ENCODE assay signal across 23 mouse cellular contexts in genomic region chr8:110678989-110679388, GRCm38 (mm10). TPM values are rescaled to one million over a fixed set of nuclear protein-coding genes. Genes with fewer than 3 reads are reported as not detected.
DNase-seq lines count a peak whose midpoint lies in the region; ATAC-seq lines count a peak whose summit lies in the region.
"Had no signal": no experiment of that assay in that cellular context is flagged by ENCODE, and none has a peak within 500 bp of the region (broad histone marks: within the 10 kb centered on the region; RNA-seq: fewer than 3 reads in every experiment).

No protein-coding gene starts in this region.

- 0 out of 2 replicates have a peak, but pooled peaks cover 13% of the 10 kb centered on the region for H3K36me3 ChIP-seq in embryonic facial prominence, embryonic 15.5 days

- H3K27ac ChIP-seq in brown adipose tissue, adult 24 weeks (replicated peaks; ENCODE audit: low read depth, low read length), result peak overlapping the region; percentile 16
- H3K27ac ChIP-seq in embryonic facial prominence, embryonic 15.5 days (replicated peaks), result peak overlapping the region; percentile 71
- H3K27ac ChIP-seq: forebrain, embryonic 13.5 days; hindbrain, embryonic 15.5 days; left cerebral cortex, adult 2 months; liver, embryonic 12.5 days; lung, embryonic 15.5 days; neural tube, embryonic 13.5 days had no signal

- H3K27me3 ChIP-seq in embryonic facial prominence, embryonic 15.5 days, result no peaks in the 10 kb centered on the region
- H3K27me3 ChIP-seq: forebrain, embryonic 13.5 days; hindbrain, embryonic 15.5 days; liver, embryonic 12.5 days; lung, embryonic 15.5 days; neural tube, embryonic 13.5 days had no signal

- no peaks in the 10 kb centered on the region for H3K9me3 ChIP-seq in embryonic facial prominence, embryonic 15.5 days (replicated peaks)
- H3K9me3 ChIP-seq: forebrain, embryonic 13.5 days; hindbrain, embryonic 15.5 days; liver, embryonic 12.5 days; lung, embryonic 15.5 days; neural tube, embryonic 13.5 days had no signal

- 42% methylated on average over 3 of the region's 3 CpGs for WGBS in embryonic facial prominence, embryonic 15.5 days

- no peak overlapping the region for H3K4me3 ChIP-seq in brown adipose tissue, adult 24 weeks (ENCODE audit: insufficient read depth, low read depth, low read length)
- H3K4me3 ChIP-seq in embryonic facial prominence, embryonic 15.5 days (replicated peaks), result no peak overlapping the region
- H3K4me3 ChIP-seq: forebrain, embryonic 13.5 days; hindbrain, embryonic 15.5 days; left cerebral cortex, adult 2 months; liver, embryonic 12.5 days; lung, embryonic 15.5 days; neural tube, embryonic 13.5 days had no signal

- intact Hi-C loops in left cerebral cortex, postnatal 14 days (cut with DNase I), result no loop called here

- peaks cover 22% of the 10 kb centered on the region for H3K4me1 ChIP-seq in brown adipose tissue, adult 24 weeks (ENCODE audit: control insufficient read depth, insufficient read depth, insufficient read length, low read length)
- peaks cover 48% of the 10 kb centered on the region for H3K4me1 ChIP-seq in embryonic facial prominence, embryonic 15.5 days
- H3K4me1 ChIP-seq: forebrain, embryonic 13.5 days; hindbrain, embryonic 15.5 days; liver, embryonic 12.5 days; neural tube, embryonic 13.5 days had no signal

- H3K9ac ChIP-seq in embryonic facial prominence, embryonic 15.5 days, result no peak overlapping the region
- H3K9ac ChIP-seq: forebrain, embryonic 13.5 days; hindbrain, embryonic 15.5 days; liver, embryonic 12.5 days; lung, embryonic 15.5 days; neural tube, embryonic 13.5 days had no signal

- no peak for ATAC-seq in embryonic facial prominence, embryonic 15.5 days (ENCODE audit: insufficient number of reproducible peaks, low FRiP score, low TSS enrichment, low read depth)
- ATAC-seq: forebrain, embryonic 13.5 days; liver, embryonic 12.5 days had no signal

- H3K4me2 ChIP-seq in embryonic facial prominence, embryonic 15.5 days (replicated peaks), result no peak overlapping the region
- H3K4me2 ChIP-seq: forebrain, embryonic 13.5 days; heart, embryonic 11.5 days; hindbrain, embryonic 15.5 days; liver, embryonic 12.5 days; lung, embryonic 15.5 days; neural tube, embryonic 13.5 days had no signal

- DNase-seq in kidney, adult 9 months, result peak; percentile 20
- no peak for DNase-seq in kidney, adult 11 months
- peak; percentile 57 for DNase-seq in lung, postnatal 10 days
- no peak for DNase-seq in lung, adult 18-20 months
- DNase-seq in left cerebral cortex, postnatal 14 days (ENCODE audit: low spot score in 2 of 2), result no peak
- DNase-seq: adrenal gland, adult 8-10 months; cerebellum, adult 9-10 months; gastrocnemius, postnatal 14 days; heart, adult 11 months; left cerebral cortex, postnatal 4 days; midbrain, embryonic 14.5 days; retina, postnatal 1 day; thymus, adult 2 months; thymus, postnatal 4 days had no signal

RNA-seq across cellular contexts. Expression of gene Mtss1l, which starts 42.3 kb away (rescaled TPM):
- polyA plus RNA-seq in brown adipose tissue, adult 24 weeks (2012; ENCODE audit: insufficient read depth, insufficient read length, missing spikeins), result 7.1 and 10.8 TPM in 2 replicates
- 13.8 and 15.8 TPM in 2 replicates for polyA plus RNA-seq in embryonic facial prominence, embryonic 15.5 days (2015; fragmentation: Nextera tagmentation; extraction: Ambion mirVana)
- total RNA-seq in left cerebral cortex, postnatal 14 days (2021), result 100 to 1,000 TPM; 184 to 221 TPM

Comparison
In these comparisons a context has a peak if more than half of its experiments do, and no peak if none do; other contexts are left out.
1. DNase-seq: peak in kidney, adult 9 months (single experiment) and lung, postnatal 10 days (single experiment); none in kidney, adult 11 months (single experiment), lung, adult 18-20 months (0 of 2) and left cerebral cortex, postnatal 14 days (0 of 2).